Mouse (Mus musculus): Measurements from ENCODE around the gene Mia2. TPM values are rescaled to one million over a fixed set of nuclear protein-coding genes. Genes with fewer than 3 reads are reported as not detected.
A peak's percentile ranks its signal among the peaks of the same experiment; 100 is the strongest.

Gene Mia2
- total RNA-seq, 2 experiments from 2014 or later: 91.4 to 103 TPM

DNA sequence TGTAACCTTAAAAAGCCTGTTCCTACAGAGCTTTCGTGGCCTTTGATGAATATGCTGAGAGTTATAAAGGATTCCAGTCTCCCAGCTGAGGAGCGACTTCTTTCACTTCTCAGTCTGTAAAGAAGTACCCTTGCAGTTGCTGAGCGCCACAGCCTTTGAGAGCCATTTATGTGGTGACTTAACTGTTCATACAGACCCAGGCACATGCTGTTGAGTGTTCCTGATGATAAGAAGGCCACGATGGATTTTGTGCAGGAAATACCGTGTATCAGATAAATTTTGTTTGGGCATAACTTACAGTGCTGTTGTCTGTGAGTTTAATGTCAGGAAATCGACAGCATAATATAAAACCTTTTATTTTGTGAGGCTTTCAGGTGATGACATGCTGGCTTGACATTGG is 68.9 kb downstream of the Mia2 start:
- DNase-seq: no peak

DNA sequence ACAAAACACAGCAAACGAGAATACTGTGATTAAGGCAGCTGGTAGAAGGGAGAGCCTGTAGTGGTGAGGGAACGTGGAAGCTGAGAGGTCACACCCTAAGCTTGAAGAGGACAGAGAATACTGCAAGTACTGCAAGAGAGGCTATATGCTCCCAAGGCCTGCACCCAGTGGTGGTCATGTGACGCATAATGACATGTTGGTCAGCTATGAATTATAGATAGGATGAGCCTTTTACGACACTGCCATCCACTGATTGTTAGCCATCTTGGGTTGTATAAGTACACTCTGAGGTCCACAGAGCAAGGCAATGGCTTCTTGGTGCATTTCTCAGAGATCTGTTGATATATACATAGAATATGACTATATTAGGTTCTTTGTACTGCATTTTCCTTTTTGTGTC is 71.0 kb downstream of the Mia2 start:
- DNase-seq: no peak

DNA sequence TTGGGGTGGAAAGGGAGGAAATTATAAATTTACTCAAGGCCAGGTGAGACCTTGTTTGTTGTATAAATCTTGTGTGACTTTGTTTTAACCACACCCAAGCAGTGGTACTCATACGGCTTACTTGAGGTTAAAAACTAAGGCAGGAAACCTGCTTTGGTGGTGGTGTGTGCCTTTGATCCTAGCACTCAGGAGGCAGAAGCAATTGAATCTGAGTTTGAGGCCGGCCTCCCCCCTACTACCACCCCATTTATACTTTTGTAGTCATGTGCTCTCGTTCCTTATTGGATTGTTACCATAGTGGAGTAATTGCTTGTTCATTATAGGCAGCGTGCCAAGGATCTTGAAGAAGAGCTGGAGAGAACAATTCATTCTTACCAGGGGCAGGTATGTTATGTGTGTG is 74.3 kb downstream of the Mia2 start:
- DNase-seq: no peak

DNA sequence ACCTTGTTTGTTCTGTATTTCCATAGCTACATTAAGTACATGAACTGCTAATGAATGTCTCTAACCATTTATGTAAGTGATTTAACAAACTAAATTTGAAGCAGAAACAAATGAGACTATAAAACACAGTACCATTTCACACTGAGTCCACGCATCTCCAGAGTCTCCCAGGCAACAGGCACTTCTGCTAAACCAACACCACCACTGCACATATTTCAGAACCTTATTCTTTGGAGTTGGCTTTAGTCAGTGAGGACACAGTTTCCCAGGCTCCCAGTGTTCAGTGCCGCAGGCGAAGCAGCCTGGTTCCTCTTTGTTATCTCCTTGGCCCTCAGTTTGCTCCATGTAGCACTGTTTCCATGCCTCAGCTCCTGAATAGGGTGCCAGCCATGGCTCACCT is 82.2 kb downstream of the Mia2 start:
- DNase-seq: no peak

DNA sequence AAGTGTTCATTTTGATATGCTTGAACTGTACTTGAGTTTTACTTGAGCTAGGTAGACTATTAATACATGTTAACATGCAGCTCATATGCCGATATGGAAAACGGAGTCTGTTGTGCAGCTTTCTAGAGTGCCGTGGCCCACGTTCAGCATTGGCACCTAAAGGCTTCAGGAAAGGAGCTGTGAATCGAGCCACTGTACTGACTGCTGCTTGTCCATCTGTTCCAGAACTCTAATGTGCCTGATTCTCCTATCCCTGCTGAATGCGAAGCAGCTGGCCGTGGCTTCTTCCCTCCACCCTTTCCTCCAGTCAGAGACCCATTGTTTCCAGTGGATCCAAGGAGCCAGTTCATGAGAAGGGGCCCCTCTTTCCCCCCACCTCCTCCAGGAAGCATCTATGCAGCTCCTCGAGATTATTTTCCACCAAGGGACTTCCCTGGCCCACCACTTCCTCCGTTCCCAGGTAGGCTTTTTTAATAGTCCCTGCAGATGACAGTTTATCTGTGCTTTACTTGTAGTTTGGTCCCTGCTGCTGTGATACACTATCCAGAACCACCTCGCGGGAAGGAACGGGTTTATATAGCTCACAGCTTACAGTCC is 92.6 kb downstream of the Mia2 start:
- no peak for DNase-seq

DNA sequence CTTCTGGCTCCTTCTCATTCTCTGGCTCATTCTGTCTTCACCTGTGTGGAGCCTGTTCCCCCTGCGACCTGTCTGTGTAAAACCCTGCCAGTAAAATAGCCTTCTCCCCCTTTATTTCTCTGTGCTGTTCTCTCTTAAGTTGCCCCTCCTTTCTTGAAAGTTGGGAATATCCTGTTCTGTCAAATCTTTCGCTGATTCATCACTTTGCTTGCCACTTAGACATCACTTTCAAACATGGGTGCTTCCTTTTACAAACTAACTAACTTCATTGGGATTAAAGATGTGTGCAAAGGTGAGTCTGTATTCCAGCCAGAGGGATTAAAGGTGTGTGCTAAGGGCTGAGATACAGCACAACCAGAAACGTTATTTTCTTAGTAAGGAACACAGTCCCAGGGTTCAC is 98.0 kb downstream of the Mia2 start:
- no peak for DNase-seq

DNA sequence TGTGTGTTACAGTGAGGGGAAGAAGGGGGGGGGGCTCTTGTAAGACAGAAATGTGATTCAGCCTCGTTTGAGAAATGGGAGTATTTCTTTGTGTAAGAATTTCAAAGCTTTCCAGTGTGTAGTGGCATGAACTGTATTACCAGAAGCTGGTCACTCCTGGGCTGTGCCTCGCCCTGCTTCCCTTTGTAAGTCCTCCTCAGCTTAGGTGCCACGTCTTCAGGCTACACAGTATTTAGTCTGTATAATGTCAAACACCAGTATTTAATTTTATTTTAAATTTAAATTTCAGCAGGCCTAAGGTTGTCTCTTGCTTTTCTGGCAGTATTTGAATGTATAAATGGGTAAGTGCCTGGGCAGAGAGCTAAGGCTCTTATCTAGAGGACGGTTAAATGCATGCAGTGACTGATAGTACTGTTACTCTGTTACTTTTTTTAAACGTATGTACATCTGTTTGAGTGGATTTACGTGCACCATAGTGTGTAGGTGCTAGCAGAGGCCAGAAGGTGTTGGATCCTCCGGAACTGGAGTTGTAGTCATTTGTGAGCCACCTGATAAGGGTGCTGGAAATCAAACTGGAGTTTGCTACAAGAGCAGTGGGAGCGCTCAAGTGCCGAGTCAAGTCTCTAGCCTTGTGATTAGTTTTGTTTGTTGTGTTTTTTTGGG is 98.9 kb downstream of the Mia2 start:
- no peak for DNase-seq

DNA sequence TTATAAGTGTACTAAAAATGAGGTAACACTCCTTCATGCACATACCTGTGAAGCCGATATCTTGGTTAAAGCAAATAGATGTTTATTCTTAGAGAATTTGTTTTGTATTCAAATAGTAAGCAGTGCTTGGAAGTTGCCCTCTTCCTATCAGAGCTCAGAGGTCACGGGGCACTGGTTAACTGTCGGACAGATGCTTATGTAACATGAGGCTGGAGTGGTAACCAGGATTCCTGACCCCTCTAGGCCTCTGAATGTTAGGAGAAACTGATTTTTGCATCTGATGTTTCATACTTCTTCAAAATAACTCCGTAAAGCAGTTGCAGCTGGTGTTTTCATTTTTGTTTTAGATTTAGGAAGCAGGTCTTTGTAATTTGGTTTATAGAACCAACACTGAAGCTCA is 99.5 kb downstream of the Mia2 start:
- DNase-seq: no peak

DNA sequence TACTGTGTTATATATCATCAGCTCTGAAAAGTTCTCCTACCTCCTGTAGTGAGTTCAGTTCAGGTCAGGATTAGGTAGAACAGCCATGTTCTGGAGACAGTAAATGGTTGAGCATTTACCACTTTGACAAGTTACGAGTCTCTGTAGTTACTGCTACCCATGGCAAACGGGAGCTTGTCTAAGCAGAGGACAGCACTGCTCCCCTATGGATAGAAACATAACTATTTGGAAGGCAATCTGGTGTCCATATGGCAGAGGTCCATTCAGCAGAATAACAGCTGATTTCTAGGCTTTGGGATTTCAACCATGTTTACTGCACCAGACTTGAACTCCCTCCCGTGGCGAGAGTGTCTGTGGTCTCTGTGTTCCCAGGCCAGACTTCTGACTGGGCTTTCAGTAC is 100.3 kb downstream of the Mia2 start:
- DNase-seq: no peak

DNA sequence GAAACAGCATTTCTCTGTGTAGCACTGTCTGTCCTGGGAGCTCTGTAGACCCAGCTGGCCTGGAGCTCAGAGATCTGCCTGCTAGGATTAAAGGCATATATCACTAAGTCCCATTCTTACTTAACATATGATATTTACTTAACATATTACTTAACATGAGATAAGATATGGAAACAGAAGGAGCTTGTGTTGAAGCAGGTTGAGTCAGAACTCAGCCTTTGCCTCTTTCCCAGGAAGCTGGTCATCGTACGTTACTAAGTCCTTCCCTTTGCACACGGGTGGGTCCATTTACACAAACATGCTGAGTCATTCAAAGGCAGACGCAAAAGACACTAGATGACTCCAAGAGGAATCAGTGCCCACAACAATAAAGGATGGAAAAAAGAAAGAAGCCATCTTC is 103.2 kb downstream of the Mia2 start:
- DNase-seq: no peak

DNA sequence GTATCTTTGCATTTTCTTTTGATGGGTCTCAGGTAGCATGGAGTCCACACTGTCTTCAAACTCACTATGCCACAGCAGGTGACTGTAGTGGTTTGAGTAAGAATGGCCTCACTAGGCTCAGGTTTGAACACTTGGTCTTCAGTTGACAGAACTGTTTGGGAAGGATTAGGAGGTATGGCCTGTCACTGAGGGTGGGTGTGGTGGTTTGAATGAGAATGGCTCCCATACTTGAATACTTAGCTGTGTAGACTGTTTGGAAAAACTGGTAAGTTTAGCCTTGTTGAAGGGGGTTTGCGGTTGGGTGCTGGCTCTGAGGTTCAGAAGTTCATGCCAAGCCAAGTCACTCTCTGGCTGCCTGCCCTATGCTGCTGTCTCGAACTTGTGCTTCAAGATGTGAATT is 103.8 kb downstream of the Mia2 start:
- DNase-seq: no peak

DNA sequence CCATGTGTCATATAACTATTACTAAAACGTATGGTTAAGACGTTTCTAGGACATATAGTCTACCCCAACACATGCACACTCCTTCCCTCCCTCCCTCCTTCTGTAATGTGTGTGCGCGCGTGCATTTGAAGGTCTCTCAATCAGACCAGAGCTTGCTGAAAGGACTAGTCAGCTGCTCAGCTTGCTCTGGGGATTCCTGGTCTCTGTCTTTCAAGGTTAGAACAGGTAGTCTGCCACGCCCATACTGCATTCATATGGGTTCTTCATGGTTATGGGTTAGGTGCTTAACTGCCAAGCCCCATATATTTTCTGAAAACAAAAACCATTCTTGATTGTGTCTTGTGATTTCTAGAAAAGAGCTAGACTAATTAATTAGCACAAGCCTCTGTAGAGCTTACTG is 110.0 kb downstream of the Mia2 start:
- DNase-seq: no peak

DNA sequence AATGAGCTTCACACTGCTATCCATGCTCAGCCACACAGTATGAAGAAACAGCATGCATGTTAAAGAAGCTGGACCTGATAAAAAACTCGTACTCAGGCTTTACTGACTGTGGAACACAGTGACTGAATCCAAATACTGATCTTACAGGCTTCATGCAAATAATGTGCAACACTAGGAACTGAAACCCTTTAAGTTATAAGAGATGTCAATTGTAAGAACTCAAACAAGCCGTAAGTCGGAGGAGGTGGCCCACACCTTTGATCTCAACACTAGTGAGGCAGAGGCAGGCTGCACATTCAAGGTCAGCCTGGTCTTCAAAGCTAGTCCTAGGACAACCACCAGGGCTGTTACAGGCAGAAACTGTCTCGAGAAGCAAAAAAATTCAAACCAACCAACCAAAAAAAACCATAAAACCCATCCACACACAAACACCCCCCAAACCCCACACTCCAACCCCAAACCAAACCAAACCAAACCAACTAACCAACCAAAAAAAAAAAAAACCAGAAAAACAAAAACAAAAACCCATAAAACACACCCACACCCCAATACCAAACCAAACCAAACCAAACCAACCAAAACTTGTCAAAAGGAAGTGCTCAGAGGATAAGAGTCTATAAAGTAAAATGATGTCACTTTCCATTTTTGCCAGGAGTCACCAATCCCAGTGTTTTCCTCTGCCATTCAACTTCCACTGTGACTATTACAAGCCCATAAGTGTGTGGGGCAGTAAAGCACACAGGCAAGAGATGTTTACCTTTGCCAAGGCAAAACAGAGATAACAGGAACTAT is 110.8 kb downstream of the Mia2 start:
- DNase-seq: no peak

DNA sequence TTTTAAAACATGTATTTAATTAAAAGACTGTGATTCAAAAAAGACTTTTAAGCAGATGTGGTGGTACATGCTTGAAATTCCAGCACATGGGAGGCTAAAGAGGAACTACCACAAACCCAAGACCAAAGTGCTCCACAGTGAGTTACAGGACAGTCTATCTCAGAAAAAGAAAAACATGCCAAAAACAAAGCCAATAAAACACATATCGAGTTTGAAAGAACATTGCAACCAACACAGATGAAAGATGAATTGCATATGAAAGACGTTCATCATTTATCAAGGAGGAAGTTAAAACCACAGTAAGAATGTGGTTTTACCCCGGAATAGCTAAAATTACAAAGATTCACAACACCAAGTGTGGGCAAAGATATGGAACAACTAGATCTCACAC is 111.4 kb downstream of the Mia2 start:
- no peak for DNase-seq

DNA sequence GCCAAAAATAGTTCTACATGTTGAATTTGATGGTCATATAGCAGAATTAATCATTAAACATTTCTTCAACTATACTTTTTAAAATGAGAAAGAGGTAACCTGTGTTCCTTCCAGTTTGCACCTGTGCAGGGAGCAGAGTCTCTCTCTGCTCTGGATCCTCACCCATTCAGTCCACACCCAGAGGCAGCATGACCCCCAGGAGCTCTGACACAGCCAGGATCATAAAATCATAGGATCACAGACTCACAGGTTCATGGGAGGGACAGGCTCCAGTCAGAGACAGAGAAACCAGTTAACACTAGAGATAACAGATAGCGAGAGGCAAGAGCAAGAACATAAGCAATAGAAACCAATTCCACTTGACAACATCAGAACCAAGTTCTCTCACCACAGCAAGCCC is 112.2 kb downstream of the Mia2 start:
- DNase-seq: no peak

DNA sequence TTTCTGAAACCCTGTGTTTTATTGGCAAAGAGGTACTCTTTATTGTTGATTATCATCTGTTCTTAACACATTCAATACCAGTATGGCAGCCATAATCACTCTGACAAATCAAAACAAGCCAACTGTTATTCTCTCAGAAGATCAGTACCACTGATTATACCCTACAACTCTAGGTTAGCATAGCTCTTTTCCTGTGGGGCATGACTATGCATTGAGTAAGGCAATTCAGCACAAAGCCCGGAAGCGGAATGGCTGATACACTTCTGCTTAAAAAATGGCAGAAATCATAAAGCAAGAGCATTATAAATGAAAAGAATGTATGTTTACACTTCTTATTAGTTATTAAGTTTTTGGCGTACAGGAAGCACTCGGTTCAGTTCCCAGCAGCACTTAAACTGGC is 120.6 kb downstream of the Mia2 start:
- DNase-seq: no peak

DNA sequence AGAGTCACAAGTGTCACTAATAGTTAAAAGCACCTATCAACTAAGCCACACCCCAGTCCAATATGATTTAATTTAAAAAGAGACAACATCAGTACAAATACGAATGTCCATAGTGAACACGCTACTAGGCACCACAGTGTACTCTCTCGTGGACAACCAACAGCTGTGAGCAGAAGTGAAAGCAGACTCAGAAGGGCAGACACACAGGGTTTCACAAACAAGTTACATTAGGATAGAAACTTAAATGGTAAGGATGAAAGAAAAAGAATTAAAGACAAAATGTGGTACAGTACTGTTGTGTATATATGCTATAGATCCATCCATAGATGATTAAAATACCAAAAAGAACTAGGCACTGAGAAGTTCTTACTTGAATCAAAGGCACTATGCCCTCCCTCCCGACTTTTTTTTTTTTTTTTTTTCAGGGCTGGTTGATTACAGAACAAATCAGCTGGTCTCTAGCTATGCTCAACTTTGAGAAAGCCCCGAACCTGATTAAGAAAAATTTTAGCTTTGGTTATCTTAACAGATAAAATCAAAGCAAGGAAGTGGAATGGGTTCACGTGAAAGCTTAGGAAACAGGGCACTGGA is 121.2 kb downstream of the Mia2 start:
- no peak for DNase-seq

DNA sequence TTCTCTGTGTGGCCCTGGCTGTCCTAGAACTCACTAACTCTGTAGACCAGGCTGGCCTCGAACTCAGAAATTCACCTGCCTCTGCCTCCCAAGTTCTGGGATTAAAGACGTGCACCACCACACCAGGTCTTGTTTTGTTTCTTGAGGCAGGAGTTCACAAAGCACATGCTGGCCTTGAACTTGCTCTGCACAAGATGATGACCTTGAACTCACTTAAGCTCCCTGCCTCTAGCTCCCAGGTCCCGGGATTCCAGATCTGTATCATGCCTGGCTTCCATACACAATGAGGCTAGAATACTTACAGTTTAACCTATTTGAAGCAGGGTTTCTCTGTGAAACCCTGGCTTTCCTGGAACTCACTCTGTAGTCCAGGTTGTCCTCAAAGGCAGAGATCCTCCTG is 121.7 kb downstream of the Mia2 start:
- DNase-seq: no peak

DNA sequence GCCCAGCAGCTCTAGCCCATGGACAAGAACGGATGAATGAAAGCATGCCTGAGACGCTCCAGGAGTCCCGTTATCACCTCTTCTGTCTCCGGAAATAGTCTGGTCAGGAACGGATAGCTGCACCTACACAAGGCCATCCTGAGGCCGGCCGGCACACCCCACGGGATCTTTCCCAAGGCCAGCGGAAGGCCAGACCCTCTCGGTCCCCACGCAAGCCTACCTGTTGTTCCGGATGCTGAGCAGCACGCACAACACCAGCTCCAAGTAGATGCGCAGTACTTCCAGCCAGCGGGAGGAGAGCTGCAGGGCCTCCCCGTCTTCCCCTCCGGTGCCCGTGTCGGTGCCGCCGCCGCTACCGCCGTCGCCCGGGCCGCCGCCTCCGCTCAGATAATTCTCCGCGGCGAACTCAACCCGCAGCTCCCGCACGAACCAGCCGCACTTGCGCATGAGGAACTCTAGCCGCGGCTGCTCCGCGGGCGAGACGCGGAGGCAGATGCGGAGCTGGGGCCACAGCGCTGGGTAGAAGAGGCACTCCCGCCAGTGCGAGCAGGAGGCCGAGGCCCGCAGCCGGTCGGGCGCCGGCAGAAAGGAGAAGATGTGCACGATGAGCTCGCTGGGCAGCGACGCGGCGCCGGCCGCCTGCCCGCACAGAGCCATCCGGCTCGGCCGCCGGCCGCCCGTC is 123.2 kb downstream of the Mia2 start:
- peak; percentile 21 to 51 for DNase-seq

DNA sequence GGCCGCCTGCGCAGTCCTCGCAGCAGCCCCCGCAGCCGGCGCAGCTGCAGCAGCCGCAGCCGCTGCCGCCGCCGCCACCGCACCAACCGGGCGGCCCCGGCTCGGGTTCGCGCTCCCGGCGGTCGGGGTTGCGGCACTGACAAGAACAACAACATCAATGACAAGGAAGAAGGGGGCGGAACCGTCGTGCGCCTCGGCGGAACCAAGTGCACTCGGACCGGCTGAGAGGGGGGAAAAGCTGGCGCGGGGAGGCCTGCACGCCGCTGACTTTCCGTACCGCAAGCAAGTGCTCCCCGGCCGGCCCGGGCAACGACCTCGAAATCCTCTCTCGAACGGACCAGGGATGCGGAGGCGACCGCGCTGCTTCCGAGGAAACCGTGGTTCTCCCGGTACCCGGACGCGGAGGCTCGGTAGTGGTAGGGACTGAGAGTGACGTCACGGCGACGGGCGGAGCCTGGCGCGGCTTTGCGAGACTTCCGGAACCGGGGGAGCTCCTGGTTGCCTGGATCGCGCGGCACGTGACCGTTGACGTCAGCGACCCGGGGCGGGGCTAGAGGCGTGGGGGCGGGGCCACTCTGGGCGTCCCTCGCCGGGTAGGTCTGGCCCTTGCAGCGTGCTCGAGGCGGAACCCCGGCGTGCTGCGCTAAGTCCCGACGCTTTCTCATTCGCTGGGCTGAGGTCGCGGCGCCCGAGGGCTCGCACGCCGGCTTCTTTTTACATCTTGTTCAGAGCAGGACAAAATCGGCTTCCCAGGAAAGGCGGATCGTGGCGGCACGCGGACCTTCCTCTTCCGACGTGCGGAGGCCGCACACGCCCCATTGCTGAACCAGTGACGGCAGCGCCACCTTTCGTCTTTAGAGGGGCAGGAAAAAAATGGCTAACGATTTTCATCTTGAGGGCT is 124.0 kb downstream of the Mia2 start, which contains the start of gene Fbxo33:
Fbxo33 (minus strand) TSS at position 401 of the 901 bp plus-strand sequence.
- DNase-seq: peak; percentile 97 to 98

DNA sequence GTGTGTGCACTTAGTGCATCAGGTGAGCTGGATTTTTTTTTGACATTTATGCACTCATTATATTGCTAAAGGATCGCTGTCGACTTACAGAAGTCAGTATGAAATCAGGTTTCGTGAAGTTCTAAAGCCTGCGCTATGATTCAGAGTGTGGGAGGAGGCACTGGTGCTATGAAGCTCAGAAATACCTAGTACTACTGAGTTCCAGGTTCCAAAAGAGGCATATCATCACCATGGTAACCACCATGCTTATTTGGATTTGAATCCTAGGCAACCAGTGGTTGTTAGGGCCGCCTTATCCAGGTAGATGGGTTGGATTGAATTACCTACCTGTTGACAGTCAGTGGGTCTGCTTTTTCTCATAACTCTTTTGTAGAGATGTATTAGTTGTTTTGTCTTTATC is 132.8 kb downstream of the Mia2 start:
- DNase-seq: no peak

DNA sequence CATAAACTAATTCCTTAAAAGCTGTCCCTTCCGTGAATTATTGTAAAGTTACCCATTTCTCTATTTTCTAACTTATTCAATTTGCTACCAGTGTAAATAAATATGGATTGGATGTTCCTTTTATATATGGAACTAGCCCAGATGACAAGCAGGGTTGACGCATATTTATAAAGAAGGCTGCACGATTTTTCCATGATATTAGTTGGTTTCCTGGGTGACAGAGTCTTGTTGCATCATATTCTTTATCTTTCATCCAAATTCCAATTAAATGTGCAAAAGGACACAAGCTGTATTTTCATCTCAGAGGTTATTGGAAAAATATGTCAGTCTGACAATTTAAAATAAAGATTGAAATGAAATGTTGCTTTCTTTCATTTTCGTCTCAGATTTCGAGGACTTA is 142.8 kb downstream of the Mia2 start:
- no peak for DNase-seq
